Mouse (Mus musculus): ENCODE results near the gene Car4. TPM values are rescaled to one million over a fixed set of nuclear protein-coding genes. Genes with fewer than 3 reads are reported as not detected.

Car4 gene
- polyA plus RNA-seq, 1 experiment from 2014 or later: 2.7 TPM

DNA sequence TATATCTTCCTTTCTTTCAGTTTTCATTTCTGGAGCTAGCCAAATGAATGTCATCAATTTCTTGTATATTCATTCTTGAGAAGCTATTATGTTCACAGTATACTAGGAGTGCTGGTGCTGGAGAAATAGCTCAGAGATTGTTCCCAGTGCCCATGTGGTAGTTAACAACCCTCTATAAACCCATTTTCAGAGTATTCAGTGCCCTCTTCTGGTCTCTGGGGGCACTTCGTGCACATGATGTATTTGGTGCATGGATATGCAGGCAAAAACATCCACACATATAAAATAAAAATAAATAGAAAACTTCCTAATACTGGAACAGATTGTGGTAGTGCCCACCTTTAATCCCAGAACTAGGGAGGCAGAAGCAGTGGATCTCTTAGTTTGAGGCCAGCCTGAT is 35.4 kb downstream of the Car4 start:
- WGBS: 88% methylated on average over 1 of the region's 1 CpGs
- H3K4me2 ChIP-seq (ENCODE audit: low read length): no peak overlapping the region

DNA sequence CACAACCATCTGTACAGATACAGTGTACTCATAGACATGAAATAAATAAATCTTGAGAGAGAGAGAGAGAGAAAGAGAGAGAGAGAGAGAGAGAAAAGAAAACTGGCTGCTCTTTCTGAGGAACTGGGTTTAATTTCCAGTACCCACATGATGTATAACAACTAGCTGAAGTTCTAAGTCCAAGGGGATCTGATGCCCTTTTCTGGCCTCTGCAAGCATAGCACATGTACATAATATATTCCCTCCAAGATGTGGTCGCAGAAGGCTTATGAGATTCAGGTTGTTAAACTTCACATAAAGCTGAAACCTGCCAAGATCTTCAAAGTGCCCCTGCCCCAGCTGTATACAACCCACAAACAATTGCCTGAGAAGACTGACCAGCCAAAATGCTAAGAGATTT is 37.7 kb downstream of the Car4 start:
- ATAC-seq: no peak
- no peak for DNase-seq (ENCODE audit: low spot score)
- H3K27me3 ChIP-seq (replicated peaks; ENCODE audit: control insufficient read depth, insufficient read depth, low read length): no peaks in the 10 kb centered on the region
- H3K4me2 ChIP-seq (ENCODE audit: low read length): no peak overlapping the region
- 96% methylated on average over 1 of the region's 1 CpGs for whole genome bisulfite sequencing
- no peak overlapping the region for H3K27ac ChIP-seq (ENCODE audit: low read depth, low read length)
- no peaks in the 10 kb centered on the region for H3K4me1 ChIP-seq (ENCODE audit: control insufficient read depth, insufficient read depth, low read length)
- no peak overlapping the region for H3K9ac ChIP-seq (ENCODE audit: low read length)
- H3K9me3 ChIP-seq (replicated peaks; ENCODE audit: control insufficient read depth, low read length): no peaks in the 10 kb centered on the region
- H3K4me3 ChIP-seq (ENCODE audit: low read depth, low read length): no peak overlapping the region
- peaks cover 37% of the 10 kb centered on the region; the same call in 1 of the 2 replicates for H3K36me3 ChIP-seq (ENCODE audit: control insufficient read depth, insufficient read depth, low read length)

More for the DNA sequence above, 35.4 kb downstream of the Car4 start:
- H3K9ac ChIP-seq (ENCODE audit: low read length): no peak overlapping the region
- no peak overlapping the region for H3K4me3 ChIP-seq (ENCODE audit: low read depth, low read length)
- no peak overlapping the region for H3K27ac ChIP-seq (ENCODE audit: low read depth, low read length)
- H3K27me3 ChIP-seq (replicated peaks; ENCODE audit: control insufficient read depth, insufficient read depth, low read length): no peaks in the 10 kb centered on the region
- ATAC-seq (no peak), DNase-seq (ENCODE audit: low spot score) (no peak)
- no peaks in the 10 kb centered on the region for H3K9me3 ChIP-seq (replicated peaks; ENCODE audit: control insufficient read depth, low read length)
- no peaks in the 10 kb centered on the region for H3K4me1 ChIP-seq (ENCODE audit: control insufficient read depth, insufficient read depth, low read length)
- peaks cover 44% of the 10 kb centered on the region for H3K36me3 ChIP-seq (ENCODE audit: control insufficient read depth, insufficient read depth, low read length)

DNA sequence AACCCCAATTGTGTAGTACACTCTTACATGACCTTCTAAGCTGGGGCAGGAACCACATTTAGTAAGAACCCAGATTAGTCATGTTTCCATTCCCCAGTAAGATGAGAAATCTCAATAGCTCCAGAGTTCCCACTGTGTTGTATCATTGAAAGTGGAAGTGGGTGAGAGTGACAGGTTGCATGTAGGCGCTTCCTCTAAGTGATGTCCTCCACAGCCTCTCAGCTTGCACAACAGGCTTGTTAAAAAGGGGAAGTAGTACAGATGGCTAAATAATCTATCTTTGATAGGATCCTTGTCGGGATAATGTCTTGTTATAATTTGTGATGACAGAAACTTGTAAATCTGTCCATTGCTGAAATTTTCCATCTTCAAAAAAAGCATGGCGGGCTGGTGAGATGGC is 46.0 kb downstream of the Car4 start:
- H3K4me1 ChIP-seq (ENCODE audit: control insufficient read depth, insufficient read depth, low read length): no peaks in the 10 kb centered on the region
- no peak overlapping the region for H3K4me3 ChIP-seq (ENCODE audit: low read depth, low read length)
- H3K36me3 ChIP-seq (ENCODE audit: control insufficient read depth, insufficient read depth, low read length): peaks cover 28% of the 10 kb centered on the region
- H3K9ac ChIP-seq (ENCODE audit: low read length): no peak overlapping the region
- H3K27me3 ChIP-seq (replicated peaks; ENCODE audit: control insufficient read depth, insufficient read depth, low read length): no peaks in the 10 kb centered on the region
- 98% methylated on average over 3 of the region's 3 CpGs for WGBS
- no peak overlapping the region for H3K4me2 ChIP-seq (ENCODE audit: low read length)
- no peak overlapping the region for H3K27ac ChIP-seq (ENCODE audit: low read depth, low read length)
- ATAC-seq (no peak), DNase-seq (ENCODE audit: low spot score) (no peak)
- no peaks in the 10 kb centered on the region for H3K9me3 ChIP-seq (replicated peaks; ENCODE audit: control insufficient read depth, low read length)

DNA sequence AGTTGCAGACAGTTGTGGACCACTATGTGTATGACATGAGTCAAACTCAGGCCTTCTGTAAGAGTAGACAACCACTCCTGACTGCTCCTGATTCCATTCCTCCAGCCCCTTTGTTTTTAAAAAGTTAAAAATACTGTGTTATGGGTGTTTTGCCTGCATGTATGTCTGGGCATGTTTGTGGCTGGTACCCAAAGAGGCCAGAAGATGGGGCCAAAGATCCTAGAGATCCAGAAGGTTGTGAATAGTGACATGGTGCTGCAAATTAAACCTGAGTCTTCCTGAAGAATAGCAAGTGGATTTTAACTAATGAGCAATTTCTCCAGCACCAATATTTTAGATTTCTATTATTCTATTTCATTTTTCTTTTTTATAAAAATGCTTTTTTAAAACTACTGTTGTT is 55.5 kb downstream of the Car4 start:
- Histone ChIP-seq H3K4me1 (ENCODE audit: control insufficient read depth, insufficient read depth, low read length) (no peaks in the 10 kb centered on the region), H3K4me2 (ENCODE audit: low read length) (no peak overlapping the region), H3K27ac (ENCODE audit: low read depth, low read length) (no peak overlapping the region), H3K9ac (ENCODE audit: low read length) (no peak overlapping the region), H3K4me3 (ENCODE audit: low read depth, low read length) (no peak overlapping the region), H3K36me3 (ENCODE audit: control insufficient read depth, insufficient read depth, low read length) (peaks cover 16% of the 10 kb centered on the region), H3K9me3 (replicated peaks; ENCODE audit: control insufficient read depth, low read length) (no peaks in the 10 kb centered on the region), H3K27me3 (replicated peaks; ENCODE audit: control insufficient read depth, insufficient read depth, low read length) (no peaks in the 10 kb centered on the region)
- DNase-seq (ENCODE audit: low spot score) (no peak), ATAC-seq (no peak)

Other genes starting within 250 kb of the Car4 start
- gene Mrm1, start 138.3 kb upstream of the Car4 start, polyA plus RNA-seq (2014; fragmentation: Nextera tagmentation; extraction: Ambion mirVana): 10.5 and 12.1 TPM in 2 replicates
- 4.1 and 5.5 TPM in 2 replicates for gene Dhrs11, start 128.8 kb upstream of the Car4 start, polyA plus RNA-seq (2014; fragmentation: Nextera tagmentation; extraction: Ambion mirVana)
- gene Ggnbp2, start 87.0 kb upstream of the Car4 start, polyA plus RNA-seq (2014; fragmentation: Nextera tagmentation; extraction: Ambion mirVana): 55.2 and 63.8 TPM in 2 replicates
- gene Myo19, start 77.6 kb upstream of the Car4 start, polyA plus RNA-seq (2014; fragmentation: Nextera tagmentation; extraction: Ambion mirVana): 5.2 and 5.7 TPM in 2 replicates
- gene Pigw, start 77.5 kb upstream of the Car4 start, polyA plus RNA-seq (2014; fragmentation: Nextera tagmentation; extraction: Ambion mirVana): 3.8 and 4.4 TPM in 2 replicates
- gene Znhit3, start 41.4 kb upstream of the Car4 start, polyA plus RNA-seq (2014; fragmentation: Nextera tagmentation; extraction: Ambion mirVana): 70.7 and 78.3 TPM in 2 replicates
- gene Usp32, start 182.4 kb downstream of the Car4 start, polyA plus RNA-seq (2014; fragmentation: Nextera tagmentation; extraction: Ambion mirVana): 12.5 and 13.2 TPM in 2 replicates
- 0.33 and 1.3 TPM in 2 replicates for gene 1700125H20Rik, start 212.6 kb downstream of the Car4 start, polyA plus RNA-seq (2014; fragmentation: Nextera tagmentation; extraction: Ambion mirVana)